29 mouse cellular contexts compared by ENCODE assay signal in genomic region chr8:72348956-72349355, GRCm38 (mm10). TPM values are rescaled to one million over a fixed set of nuclear protein-coding genes. Genes with fewer than 3 reads are reported as not detected.
DNase-seq lines count a peak whose midpoint lies in the region; ATAC-seq and TF ChIP-seq lines count a peak whose summit lies in the region.
"Had no signal": no experiment of that assay in that cellular context is flagged by ENCODE, and none has a peak within 500 bp of the region (broad histone marks: within the 10 kb centered on the region; RNA-seq: fewer than 3 reads in every experiment).

No protein-coding gene starts in this region.

- no peak overlapping the region for H3K4me2 ChIP-seq in midbrain, embryonic 16.5 days (ENCODE audit: low read length)
- H3K4me2 ChIP-seq in midbrain, postnatal 0 days (ENCODE audit: low read depth, low read length, poor library complexity, severe bottlenecking): no peak overlapping the region
- H3K4me2 ChIP-seq: embryonic facial prominence, embryonic 12.5 days; embryonic facial prominence, embryonic 15.5 days; heart, embryonic 12.5 days; heart, embryonic 15.5 days; hindbrain, embryonic 14.5 days had no signal

- WGBS in midbrain, embryonic 16.5 days: 86% methylated on average over 1 of the region's 1 CpGs
- WGBS in midbrain, postnatal 0 days: 92% methylated on average over 1 of the region's 1 CpGs
- 93% methylated on average over 1 of the region's 1 CpGs for WGBS in bone marrow, adult 2 months

- no peak overlapping the region for H3K4me3 ChIP-seq in gastrocnemius, adult 2 months
- no peak overlapping the region for H3K4me3 ChIP-seq in midbrain, embryonic 16.5 days (ENCODE audit: low read depth, low read length)
- no peak overlapping the region for H3K4me3 ChIP-seq in midbrain, postnatal 0 days (ENCODE audit: low read depth, low read length)
- H3K4me3 ChIP-seq in bone marrow, adult 2 months (replicated peaks; ENCODE audit: control insufficient read depth, low read depth, low read length): no peak overlapping the region
- H3K4me3 ChIP-seq: embryonic facial prominence, embryonic 12.5 days; embryonic facial prominence, embryonic 15.5 days; heart, embryonic 12.5 days; heart, embryonic 15.5 days had no signal

- no peaks in the 10 kb centered on the region for H3K4me1 ChIP-seq in midbrain, embryonic 16.5 days (ENCODE audit: control insufficient read depth, insufficient read depth, low read length)
- H3K4me1 ChIP-seq in midbrain, postnatal 0 days (ENCODE audit: insufficient read depth, low read length): no peaks in the 10 kb centered on the region
- H3K4me1 ChIP-seq in bone marrow, adult 2 months (ENCODE audit: control insufficient read depth, insufficient read depth, low read length): peaks cover 25% of the 10 kb centered on the region
- H3K4me1 ChIP-seq: embryonic facial prominence, embryonic 12.5 days; embryonic facial prominence, embryonic 15.5 days had no signal

- TF ChIP-seq CTCF in gastrocnemius, adult 2 months (IDR thresholded peaks at IDR 0.05): no peak
- TF ChIP-seq CTCF in midbrain, postnatal 0 days (IDR thresholded peaks at IDR 0.05): no peak
- TF ChIP-seq CTCF in bone marrow, adult 2 months (IDR thresholded peaks at IDR 0.05; ENCODE audit: control insufficient read depth, insufficient read depth, low read length): no peak

- DNase-seq in gastrocnemius, adult 2 months: no peak
- DNase-seq in gastrocnemius, postnatal 4 days (ENCODE audit: low spot score in 2 of 2): no peak
- DNase-seq in midbrain, postnatal 0 days (ENCODE audit: low spot score): no peak
- peak; percentile 70 for DNase-seq in ES-CJ7 (ENCODE audit: low read depth, low spot score)
- no peak for DNase-seq in frontal cortex, postnatal 36 days (ENCODE audit: low spot score in 2 of 2)
- DNase-seq in frontal cortex, adult 2 months (ENCODE audit: extremely low spot score in 1 of 2, low spot score in 1 of 2): no peak
- DNase-seq: adrenal gland, postnatal 10 days; adrenal gland, postnatal 36 days; cerebellum, adult 11 months; cerebellum, adult 2 months; cerebellum, adult 9-11 months; cerebellum, postnatal 25 days; forebrain, postnatal 0 days; gastrocnemius, postnatal 14 days; heart, adult 18-20 months; heart, postnatal 10 days; heart, postnatal 36 days had no signal

- TF ChIP-seq POLR2A in bone marrow, adult 2 months (IDR thresholded peaks at IDR 0.05; ENCODE audit: borderline replicate concordance, control insufficient read depth, low read depth, low read length): no peak

- intact Hi-C loops in gastrocnemius, adult 2 months (cut with DNase I): no loop called here

- H3K27me3 ChIP-seq in midbrain, embryonic 16.5 days (ENCODE audit: control insufficient read depth, insufficient read depth, low read depth, low read length): no peaks in the 10 kb centered on the region
- H3K27me3 ChIP-seq in midbrain, postnatal 0 days (ENCODE audit: insufficient read depth, low read length): no peaks in the 10 kb centered on the region
- H3K27me3 ChIP-seq: embryonic facial prominence, embryonic 12.5 days; embryonic facial prominence, embryonic 15.5 days; heart, embryonic 12.5 days; heart, embryonic 15.5 days; Patski had no signal

- ATAC-seq in midbrain, embryonic 16.5 days: peak; percentile 15; the same call in 1 of the 2 replicates
- no peak for ATAC-seq in midbrain, postnatal 0 days (ENCODE audit: low FRiP score)
- ATAC-seq: activated CD4-positive, CD25-positive, alpha-beta regulatory T cell, adult 4 months; forebrain, embryonic 14.5 days; forebrain, postnatal 0 days; hindbrain, postnatal 0 days; Patski had no signal

- H3K36me3 ChIP-seq in midbrain, embryonic 16.5 days (ENCODE audit: control insufficient read depth, insufficient read depth, low read length): peaks cover 20% of the 10 kb centered on the region
- peaks cover 39% of the 10 kb centered on the region for H3K36me3 ChIP-seq in midbrain, postnatal 0 days (ENCODE audit: insufficient read depth, low read length)

- H3K9ac ChIP-seq in midbrain, embryonic 16.5 days (ENCODE audit: low read depth, low read length): no peak overlapping the region
- no peak overlapping the region for H3K9ac ChIP-seq in midbrain, postnatal 0 days (replicated peaks; ENCODE audit: low read length, poor library complexity, severe bottlenecking)
- H3K9ac ChIP-seq: embryonic facial prominence, embryonic 12.5 days; embryonic facial prominence, embryonic 15.5 days; forebrain, postnatal 0 days; heart, embryonic 12.5 days; heart, embryonic 15.5 days; hindbrain, embryonic 14.5 days had no signal

- H3K27ac ChIP-seq in gastrocnemius, adult 2 months: peak overlapping the region; percentile 20; the same call in 1 of the 2 replicates
- H3K27ac ChIP-seq in midbrain, embryonic 16.5 days (ENCODE audit: low read length): no peak overlapping the region
- no peak overlapping the region for H3K27ac ChIP-seq in midbrain, postnatal 0 days (ENCODE audit: low read depth, low read length)
- H3K27ac ChIP-seq in bone marrow, adult 2 months (ENCODE audit: control insufficient read depth, insufficient read depth, low read depth, low read length, poor library complexity): peak overlapping the region; percentile 79; the same call in 1 of the 2 replicates
- H3K27ac ChIP-seq: embryonic facial prominence, embryonic 12.5 days; embryonic facial prominence, embryonic 15.5 days; heart, embryonic 15.5 days; hindbrain, embryonic 14.5 days; hindbrain, postnatal 0 days had no signal

- H3K9me3 ChIP-seq in midbrain, embryonic 16.5 days (replicated peaks; ENCODE audit: control insufficient read depth, low read length, poor library complexity, severe bottlenecking): no peaks in the 10 kb centered on the region
- H3K9me3 ChIP-seq in midbrain, postnatal 0 days (ENCODE audit: low read length): no peaks in the 10 kb centered on the region
- H3K9me3 ChIP-seq: embryonic facial prominence, embryonic 12.5 days; embryonic facial prominence, embryonic 15.5 days; G1E; heart, embryonic 12.5 days; heart, embryonic 15.5 days had no signal

RNA-seq across cellular contexts. Expression of gene Klf2, which starts 30.1 kb away (rescaled TPM):
- total RNA-seq in gastrocnemius, adult 2 months (2021): 10 to 100 TPM in 1 of 2 experiments, 1 to 10 TPM in 1; 9.1 to 38.9 TPM
- total RNA-seq in gastrocnemius, postnatal 4 days (2021): 10 to 100 TPM; 40.0 to 47.7 TPM
- 3.6 and 4.0 TPM in 2 replicates for polyA plus RNA-seq in midbrain, embryonic 16.5 days (2015; fragmentation: Nextera tagmentation; extraction: Ambion mirVana)
- total RNA-seq in midbrain, postnatal 0 days (2014; rRNA removed): 5.3 and 7.8 TPM in 2 replicates
- 9.8 and 10.5 TPM in 2 replicates for polyA plus RNA-seq in midbrain, postnatal 0 days (2015; fragmentation: Nextera tagmentation; extraction: Ambion mirVana)
- polyA plus RNA-seq in bone marrow, adult 2 months (2011; ENCODE audit: insufficient read depth, insufficient read length, low replicate concordance, missing spikeins): 123 and 179 TPM in 2 replicates
- 10.3 and 18.3 TPM in 2 replicates for polyA plus RNA-seq in frontal cortex, adult 2 months (2012; rRNA removed)

RNA-seq across cellular contexts. Expression of gene Gm10282, which starts 43.9 kb away (rescaled TPM):
- total RNA-seq in gastrocnemius, adult 2 months (2021): 1 to 10 TPM; 2.8 to 4.8 TPM
- 10 to 100 TPM; 29.3 to 31.8 TPM for total RNA-seq in gastrocnemius, postnatal 4 days (2021)
- 9.7 and 11.3 TPM in 2 replicates for polyA plus RNA-seq in midbrain, embryonic 16.5 days (2015; fragmentation: Nextera tagmentation; extraction: Ambion mirVana)
- 2.4 and 3.9 TPM in 2 replicates for total RNA-seq in midbrain, postnatal 0 days (2014; rRNA removed)
- polyA plus RNA-seq in midbrain, postnatal 0 days (2015; fragmentation: Nextera tagmentation; extraction: Ambion mirVana): 9.0 and 10.2 TPM in 2 replicates
- 514 and 1,002 TPM in 2 replicates for polyA plus RNA-seq in bone marrow, adult 2 months (2011; ENCODE audit: insufficient read depth, insufficient read length, low replicate concordance, missing spikeins)
- polyA plus RNA-seq in frontal cortex, adult 2 months (2012; rRNA removed): 3.7 and 6.4 TPM in 2 replicates

Comparison
In these comparisons a context has a peak if more than half of its experiments do, and no peak if none do; other contexts are left out.
1. H3K27ac ChIP-seq: peak in gastrocnemius, adult 2 months (single experiment) and bone marrow, adult 2 months (single experiment); none in midbrain, embryonic 16.5 days (single experiment) and midbrain, postnatal 0 days (single experiment).
2. RNA of gene Gm10282, which starts 43.9 kb away (polyA plus RNA-seq): 514 to 1,002 TPM in bone marrow, adult 2 months; 9.7 to 11.3 TPM in midbrain, embryonic 16.5 days, 9.0 to 10.2 TPM in midbrain, postnatal 0 days and 3.7 to 6.4 TPM in frontal cortex, adult 2 months; every median in the first group is over 10 times any median in the second.